Mouse (Mus musculus): Measurements from ENCODE around the gene Cd84. TPM values are rescaled to one million over a fixed set of nuclear protein-coding genes. Genes with fewer than 3 reads are reported as not detected.

Gene Cd84
- total and polyA plus RNA-seq, 2 experiments from 2014 or later, result 1.1 to 1.6 TPM

GRCm38 (mm10) chr1:171924900-171925299 is 85.4 kb downstream of the Cd84 start:
- Histone ChIP-seq H3K9ac (replicated peaks; ENCODE audit: low read length, poor library complexity, severe bottlenecking) (no peak overlapping the region), H3K4me3 (ENCODE audit: low read depth, low read length) (no peak overlapping the region), H3K36me3 (ENCODE audit: insufficient read depth, low read length) (no peaks in the 10 kb centered on the region), H3K4me2 (ENCODE audit: low read depth, low read length, poor library complexity, severe bottlenecking) (no peak overlapping the region), H3K4me1 (ENCODE audit: insufficient read depth, low read length) (no peaks in the 10 kb centered on the region), H3K27ac (ENCODE audit: low read depth, low read length) (no peak overlapping the region), H3K9me3 (ENCODE audit: low read length) (no peaks in the 10 kb centered on the region), H3K27me3 (ENCODE audit: insufficient read depth, low read length) (no peaks in the 10 kb centered on the region)
- TF ChIP-seq CTCF (IDR thresholded peaks at IDR 0.05), result no peak
- ATAC-seq (ENCODE audit: low FRiP score), result no peak
- 72% methylated on average over 3 of the region's 3 CpGs for WGBS
- DNase-seq (ENCODE audit: low spot score), result no peak

DNA sequence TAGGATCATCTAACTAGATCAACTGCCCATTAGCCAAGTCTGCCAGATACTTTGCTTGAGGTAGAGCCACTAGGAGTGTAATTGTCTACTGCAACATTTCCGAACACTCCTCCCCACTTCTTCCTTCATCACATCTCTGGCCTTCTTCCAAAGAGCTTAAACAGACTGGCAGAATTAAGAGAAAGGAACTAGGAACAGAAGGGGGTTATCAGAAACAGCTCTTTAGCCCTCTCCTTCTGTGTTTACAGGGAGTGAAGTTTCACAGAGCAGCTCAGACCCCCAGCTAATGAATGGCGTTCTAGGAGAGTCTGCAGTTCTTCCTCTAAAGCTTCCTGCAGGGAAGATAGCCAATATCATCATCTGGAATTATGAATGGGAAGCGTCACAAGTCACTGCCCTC is 94.4 kb downstream of the Cd84 start:
- Histone ChIP-seq H3K27ac (ENCODE audit: low read depth, low read length) (no peak overlapping the region), H3K9me3 (ENCODE audit: low read length) (no peaks in the 10 kb centered on the region), H3K36me3 (ENCODE audit: insufficient read depth, low read length) (no peaks in the 10 kb centered on the region), H3K4me3 (ENCODE audit: low read depth, low read length) (no peak overlapping the region), H3K27me3 (ENCODE audit: insufficient read depth, low read length) (no peaks in the 10 kb centered on the region), H3K4me1 (ENCODE audit: insufficient read depth, low read length) (no peaks in the 10 kb centered on the region), H3K4me2 (ENCODE audit: low read depth, low read length, poor library complexity, severe bottlenecking) (no peak overlapping the region), H3K9ac (replicated peaks; ENCODE audit: low read length, poor library complexity, severe bottlenecking) (no peak overlapping the region)
- DNase-seq (ENCODE audit: low spot score) (no peak), ATAC-seq (ENCODE audit: low FRiP score) (no peak)
- whole genome bisulfite sequencing, result 73% methylated on average over 3 of the region's 3 CpGs
- TF ChIP-seq CTCF (IDR thresholded peaks at IDR 0.05), result no peak

DNA sequence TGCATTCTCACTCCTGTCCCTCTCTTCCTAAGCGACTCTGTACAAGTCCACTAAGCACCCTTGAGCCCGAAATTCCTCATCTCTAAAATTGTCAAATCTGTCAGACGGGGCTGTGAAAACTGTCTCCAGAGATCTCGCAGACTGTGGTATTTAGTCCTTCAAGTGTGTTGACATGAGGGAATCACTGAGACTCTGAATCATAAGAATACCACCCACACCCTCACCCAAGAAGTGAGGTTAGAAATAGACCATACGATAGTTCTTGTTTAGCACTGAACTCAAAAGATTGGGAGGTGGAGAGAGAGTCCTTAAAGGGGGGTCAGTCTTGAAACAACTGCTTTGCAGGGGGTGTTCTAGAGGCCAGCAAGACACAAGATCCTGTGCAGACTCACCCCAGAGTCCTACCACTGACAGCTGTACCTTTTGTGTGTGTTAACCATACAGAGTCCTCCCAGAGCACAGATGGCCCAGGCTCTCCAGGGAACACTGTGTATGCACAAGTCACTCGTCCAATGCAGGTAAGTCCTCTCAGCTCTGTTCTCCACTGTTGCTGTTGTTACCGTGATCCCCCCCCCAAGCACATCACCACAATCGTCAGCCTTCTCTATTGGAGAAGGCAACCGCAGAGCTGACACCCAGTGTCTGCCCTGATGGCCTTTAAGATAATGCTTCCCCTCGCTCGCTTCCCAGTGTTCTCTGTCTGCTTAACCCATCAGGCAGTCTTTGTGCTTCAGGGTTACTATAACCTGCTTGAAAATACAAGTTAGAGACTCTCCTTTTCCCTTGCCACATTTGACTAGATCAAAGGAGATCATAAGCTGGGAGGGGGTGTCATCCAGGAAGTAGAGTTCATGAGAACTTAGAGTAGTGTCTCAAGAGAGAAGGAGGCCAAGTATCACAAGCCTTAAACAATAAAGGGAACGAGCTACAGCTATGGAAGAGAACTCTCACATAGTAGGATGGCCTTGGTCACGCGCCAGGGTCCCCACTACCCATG is 99.8 kb downstream of the Cd84 start:
- no peaks in the 10 kb centered on the region for H3K27me3 ChIP-seq (ENCODE audit: insufficient read depth, low read length)
- H3K9ac ChIP-seq (replicated peaks; ENCODE audit: low read length, poor library complexity, severe bottlenecking), result no peak overlapping the region
- 83% methylated on average over 14 of the region's 14 CpGs for WGBS
- ATAC-seq (ENCODE audit: low FRiP score) (no peak), DNase-seq (ENCODE audit: low spot score) (no peak)
- no peaks in the 10 kb centered on the region for H3K4me1 ChIP-seq (ENCODE audit: insufficient read depth, low read length)
- H3K9me3 ChIP-seq (ENCODE audit: low read length), result no peaks in the 10 kb centered on the region
- H3K27ac ChIP-seq (ENCODE audit: low read depth, low read length), result no peak overlapping the region
- H3K4me3 ChIP-seq (ENCODE audit: low read depth, low read length), result no peak overlapping the region
- H3K4me2 ChIP-seq (ENCODE audit: low read depth, low read length, poor library complexity, severe bottlenecking), result no peak overlapping the region
- no peak for TF ChIP-seq CTCF (IDR thresholded peaks at IDR 0.05)
- no peaks in the 10 kb centered on the region for H3K36me3 ChIP-seq (ENCODE audit: insufficient read depth, low read length)

Other genes starting within 250 kb of the Cd84 start
- gene Ly9, start 232.3 kb upstream of the Cd84 start, total RNA-seq (2014; rRNA removed), result 0.19 and 0.66 TPM in 2 replicates
- gene Ly9, start 232.3 kb upstream of the Cd84 start, polyA plus RNA-seq (2015; fragmentation: Nextera tagmentation; extraction: Ambion mirVana), result 0.21 TPM in 1 of 2 replicates, not detected in the other
- not detected in 2 replicates for gene Slamf7, start 186.7 kb upstream of the Cd84 start, total RNA-seq (2014; rRNA removed)
- gene Slamf7, start 186.7 kb upstream of the Cd84 start, polyA plus RNA-seq (2015; fragmentation: Nextera tagmentation; extraction: Ambion mirVana), result not detected in 2 replicates
- gene Cd48, start 157.7 kb upstream of the Cd84 start, total RNA-seq (2014; rRNA removed), result 0.77 and 1.1 TPM in 2 replicates
- gene Cd48, start 157.7 kb upstream of the Cd84 start, polyA plus RNA-seq (2015; fragmentation: Nextera tagmentation; extraction: Ambion mirVana), result 0.88 and 0.99 TPM in 2 replicates
- 0.11 and 0.85 TPM in 2 replicates for gene Slamf1, start 72.6 kb upstream of the Cd84 start, total RNA-seq (2014; rRNA removed)
- gene Slamf1, start 72.6 kb upstream of the Cd84 start, polyA plus RNA-seq (2015; fragmentation: Nextera tagmentation; extraction: Ambion mirVana), result 0.19 and 0.21 TPM in 2 replicates
- gene Gm10521, start 56.0 kb downstream of the Cd84 start, total RNA-seq (2014; rRNA removed), result 0.66 TPM in 1 of 2 replicates, not detected in the other
- gene Gm10521, start 56.0 kb downstream of the Cd84 start, polyA plus RNA-seq (2015; fragmentation: Nextera tagmentation; extraction: Ambion mirVana), result not detected in 2 replicates
- not detected in 2 replicates for gene Slamf6, start 77.8 kb downstream of the Cd84 start, total RNA-seq (2014; rRNA removed)
- 0.05 and 0.10 TPM in 2 replicates for gene Slamf6, start 77.8 kb downstream of the Cd84 start, polyA plus RNA-seq (2015; fragmentation: Nextera tagmentation; extraction: Ambion mirVana)
- 85.8 and 115 TPM in 2 replicates for gene Vangl2, start 188.7 kb downstream of the Cd84 start, total RNA-seq (2014; rRNA removed)
- gene Vangl2, start 188.7 kb downstream of the Cd84 start, polyA plus RNA-seq (2015; fragmentation: Nextera tagmentation; extraction: Ambion mirVana), result 43.1 and 44.2 TPM in 2 replicates
- 0.38 and 3.6 TPM in 2 replicates for gene Nhlh1, start 217.9 kb downstream of the Cd84 start, total RNA-seq (2014; rRNA removed)
- 0.12 TPM in 1 of 2 replicates, not detected in the other for gene Nhlh1, start 217.9 kb downstream of the Cd84 start, polyA plus RNA-seq (2015; fragmentation: Nextera tagmentation; extraction: Ambion mirVana)
- gene Copa, start 242.8 kb downstream of the Cd84 start, total RNA-seq (2014; rRNA removed), result 207 and 225 TPM in 2 replicates
- gene Copa, start 242.8 kb downstream of the Cd84 start, polyA plus RNA-seq (2015; fragmentation: Nextera tagmentation; extraction: Ambion mirVana), result 149 and 155 TPM in 2 replicates
- 70.3 and 78.7 TPM in 2 replicates for gene Ncstn, start 243.1 kb downstream of the Cd84 start, total RNA-seq (2014; rRNA removed)
- 93.3 and 93.7 TPM in 2 replicates for gene Ncstn, start 243.1 kb downstream of the Cd84 start, polyA plus RNA-seq (2015; fragmentation: Nextera tagmentation; extraction: Ambion mirVana)

Data from midbrain, postnatal 0 days (tissue).